Mouse (Mus musculus) adrenal gland, adult 2 months (tissue): Measurements from ENCODE around the gene Gm5901. TPM values are rescaled to one million over a fixed set of nuclear protein-coding genes. Genes with fewer than 3 reads are reported as not detected.
"Not testable (repeated sequence)": the region's sequence is repeated elsewhere in the genome, so short reads cannot be mapped to it uniquely, and the experiment has no call there.

Experiments
- DNase-seq: peaks from one replicate; pipeline ENCODE4 v3.0.0; 2021
- long read RNA-seq: library from polyadenylated mRNA; stranded (forward); transcript quantifications from one replicate; pipeline ENCODE4 v2.0.0, GENCODE M21; 2021
- polyA plus RNA-seq: library from polyadenylated mRNA; depleted of rRNA; stranded (reverse); fragments of >200 nt; gene quantifications from 2 replicates; pipeline ENCODE4 v1.2.3, GENCODE M21; 2012; rRNA removed
- total RNA-seq, 2 experiments: library from RNA; stranded (reverse); gene quantifications; 2 replicates each; pipeline ENCODE4 v1.2.3; 2021

Gm5901 gene
- total RNA-seq: not detected
- not detected in 2 replicates for polyA plus RNA-seq
- long read RNA-seq: 0 reads

GRCm38 (mm10) chr7:105374866-105375265 is at the start of gene Gm5901:
TSS of gene Gm5901 (plus strand) at chr7:105375038.
- no peak for DNase-seq

- no peak for DNase-seq
Measured at GRCm38 (mm10) chr7:105325302-105325701, 49.5 kb upstream of the Gm5901 start.

GRCm38 (mm10) chr7:105334004-105334403 is 40.8 kb upstream of the Gm5901 start, which contains the start of gene Olfr690:
TSS of gene Olfr690 (minus strand) at chr7:105334104.
- DNase-seq: no peak

GRCm38 (mm10) chr7:105342170-105342569 is 32.7 kb upstream of the Gm5901 start, which contains the start of gene Olfr691:
TSS of gene Olfr691 (minus strand) at chr7:105342270.
- DNase-seq: no peak

- no peak for DNase-seq
Measured at GRCm38 (mm10) chr7:105342752-105343151, 32.1 kb upstream of the Gm5901 start.

GRCm38 (mm10) chr7:105356064-105356463 is 18.8 kb upstream of the Gm5901 start:
- DNase-seq: not testable (repeated sequence)

GRCm38 (mm10) chr7:105356487-105356886 is 18.4 kb upstream of the Gm5901 start:
- not testable (repeated sequence) for DNase-seq

GRCm38 (mm10) chr7:105361713-105362112 is 13.1 kb upstream of the Gm5901 start:
- DNase-seq: no peak

- no peak for DNase-seq
Measured at GRCm38 (mm10) chr7:105367268-105367667, 7.6 kb upstream of the Gm5901 start.

- DNase-seq: no peak
Measured at GRCm38 (mm10) chr7:105367930-105368329, 6.9 kb upstream of the Gm5901 start, which contains the start of gene Olfr692. TSS of gene Olfr692 (plus strand) at chr7:105368230.

GRCm38 (mm10) chr7:105368521-105368920 is 6.3 kb upstream of the Gm5901 start:
- DNase-seq: no peak

GRCm38 (mm10) chr7:105372912-105373311 is 1.9 kb upstream of the Gm5901 start:
- no peak for DNase-seq

GRCm38 (mm10) chr7:105373509-105373908 is 1.3 kb upstream of the Gm5901 start:
- DNase-seq: peak; percentile 13

GRCm38 (mm10) chr7:105373976-105374375 is 862 bp upstream of the Gm5901 start:
- DNase-seq: no peak

GRCm38 (mm10) chr7:105380329-105380728 is 5.5 kb downstream of the Gm5901 start:
- no peak for DNase-seq

- DNase-seq: no peak
Measured at GRCm38 (mm10) chr7:105387696-105388095, 12.9 kb downstream of the Gm5901 start.

- DNase-seq: no peak
Measured at GRCm38 (mm10) chr7:105390236-105390635, 15.4 kb downstream of the Gm5901 start.

- no peak for DNase-seq
Measured at GRCm38 (mm10) chr7:105394606-105395005, 19.8 kb downstream of the Gm5901 start.

GRCm38 (mm10) chr7:105395131-105395820 is 20.4 kb downstream of the Gm5901 start:
- DNase-seq: no peak

- no peak for DNase-seq
Measured at GRCm38 (mm10) chr7:105396126-105396525, 21.3 kb downstream of the Gm5901 start.

- no peak for DNase-seq
Measured at GRCm38 (mm10) chr7:105399058-105399934, 24.5 kb downstream of the Gm5901 start.

- DNase-seq: peak; percentile 100
Measured at GRCm38 (mm10) chr7:105399935-105400624, 25.2 kb downstream of the Gm5901 start, which contains the start of gene Fam160a2. TSS of gene Fam160a2 (minus strand) at chr7:105400054.
